Mouse (Mus musculus): Measurements from ENCODE around the gene Pecam1. TPM values are rescaled to one million over a fixed set of nuclear protein-coding genes. Genes with fewer than 3 reads are reported as not detected.
A peak's percentile ranks its signal among the peaks of the same experiment; 100 is the strongest.
"Not testable (repeated sequence)": the region's sequence is repeated elsewhere in the genome, so short reads cannot be mapped to it uniquely, and the experiment has no call there.

Pecam1 gene
- total RNA-seq, 1 experiment from 2014 or later = 46.2 TPM

DNA sequence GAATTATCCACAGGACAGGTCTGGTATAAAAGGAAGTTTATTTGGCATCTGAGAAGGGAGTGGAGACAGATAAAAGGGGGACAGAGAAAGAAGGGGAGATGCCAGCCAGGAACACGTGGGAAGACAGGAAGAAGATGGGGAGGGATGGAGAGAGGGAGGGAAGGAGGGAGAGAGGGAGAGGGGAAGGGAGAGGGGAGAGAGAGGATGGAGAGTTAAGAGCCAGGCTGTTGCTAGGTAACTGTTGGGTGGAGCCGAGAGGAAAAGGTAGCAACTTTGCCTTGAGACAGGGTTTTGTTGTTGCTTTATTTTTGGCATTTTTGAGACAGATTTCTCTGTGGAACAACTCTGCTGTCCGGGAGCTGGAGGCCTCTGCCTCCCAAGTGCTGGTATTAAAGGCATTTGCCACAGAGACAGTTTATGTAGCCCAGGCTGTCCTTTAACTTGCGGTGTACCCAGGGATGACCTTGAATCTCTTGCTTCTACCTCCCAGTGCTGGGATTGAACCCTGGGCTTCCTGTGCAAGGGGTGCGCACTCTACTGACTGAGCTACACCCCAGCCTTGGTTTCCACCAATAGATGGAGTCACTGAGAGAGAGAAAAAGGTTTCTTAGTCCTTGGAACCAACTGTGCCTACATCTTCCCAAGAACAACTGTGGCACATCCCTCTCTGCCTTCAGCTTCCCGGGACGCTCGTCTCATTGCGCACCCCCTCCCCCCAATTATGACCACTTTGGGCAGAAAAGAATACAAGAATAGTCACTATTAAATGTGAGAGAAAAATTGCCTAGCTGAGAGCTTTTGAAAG is 111.7 kb downstream of the Pecam1 start:
- no peak for ATAC-seq (replicated peaks in 1 of 2; ENCODE audit: insufficient read depth in 1 of 2, low FRiP score in 2 of 2, low TSS enrichment in 1 of 2, low read depth in 1 of 2, poor library complexity in 2 of 2, severe bottlenecking in 2 of 2)

DNA sequence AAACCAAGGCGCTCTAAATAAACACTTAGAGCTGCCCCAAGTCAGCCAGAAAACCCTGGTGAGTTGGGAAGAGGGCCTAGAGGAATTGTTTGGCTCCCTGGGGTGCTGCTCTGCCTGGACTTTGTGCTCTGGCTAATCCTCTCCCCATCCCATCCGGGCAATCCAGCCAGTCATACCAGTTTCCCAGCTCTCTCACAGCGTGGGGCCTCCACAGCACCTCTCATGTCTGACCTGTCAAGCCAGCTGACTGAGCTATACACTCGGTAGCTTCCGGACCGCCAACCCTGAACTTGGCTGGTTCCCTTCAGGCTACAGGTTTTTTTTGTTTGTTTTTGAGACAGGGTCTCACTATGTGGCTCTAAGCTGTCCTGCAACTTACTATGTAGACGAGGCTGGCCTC is 112.7 kb downstream of the Pecam1 start:
- no peak for ATAC-seq (replicated peaks in 1 of 2; ENCODE audit: insufficient read depth in 1 of 2, low FRiP score in 2 of 2, low TSS enrichment in 1 of 2, low read depth in 1 of 2, poor library complexity in 2 of 2, severe bottlenecking in 2 of 2)

GRCm38 (mm10) chr11:106635946-106636345 is 114.5 kb downstream of the Pecam1 start:
- ATAC-seq (replicated peaks in 1 of 2; ENCODE audit: insufficient read depth in 1 of 2, low FRiP score in 2 of 2, low TSS enrichment in 1 of 2, low read depth in 1 of 2, poor library complexity in 2 of 2, severe bottlenecking in 2 of 2) = no peak

- not testable (repeated sequence) for ATAC-seq (replicated peaks in 1 of 2; ENCODE audit: insufficient read depth in 1 of 2, low FRiP score in 2 of 2, low TSS enrichment in 1 of 2, low read depth in 1 of 2, poor library complexity in 2 of 2, severe bottlenecking in 2 of 2)
Observed at GRCm38 (mm10) chr11:106634175-106634574, 116.3 kb downstream of the Pecam1 start.

GRCm38 (mm10) chr11:106633456-106633855 is 117.0 kb downstream of the Pecam1 start:
- no peak for ATAC-seq (replicated peaks in 1 of 2; ENCODE audit: insufficient read depth in 1 of 2, low FRiP score in 2 of 2, low TSS enrichment in 1 of 2, low read depth in 1 of 2, poor library complexity in 2 of 2, severe bottlenecking in 2 of 2)

GRCm38 (mm10) chr11:106627692-106628091 is 122.7 kb downstream of the Pecam1 start:
- ATAC-seq (replicated peaks in 1 of 2; ENCODE audit: insufficient read depth in 1 of 2, low FRiP score in 2 of 2, low TSS enrichment in 1 of 2, low read depth in 1 of 2, poor library complexity in 2 of 2, severe bottlenecking in 2 of 2) = peak; percentile 81 to 90

GRCm38 (mm10) chr11:106625577-106625976 is 124.9 kb downstream of the Pecam1 start:
- ATAC-seq (replicated peaks in 1 of 2; ENCODE audit: insufficient read depth in 1 of 2, low FRiP score in 2 of 2, low TSS enrichment in 1 of 2, low read depth in 1 of 2, poor library complexity in 2 of 2, severe bottlenecking in 2 of 2) = no peak

DNA sequence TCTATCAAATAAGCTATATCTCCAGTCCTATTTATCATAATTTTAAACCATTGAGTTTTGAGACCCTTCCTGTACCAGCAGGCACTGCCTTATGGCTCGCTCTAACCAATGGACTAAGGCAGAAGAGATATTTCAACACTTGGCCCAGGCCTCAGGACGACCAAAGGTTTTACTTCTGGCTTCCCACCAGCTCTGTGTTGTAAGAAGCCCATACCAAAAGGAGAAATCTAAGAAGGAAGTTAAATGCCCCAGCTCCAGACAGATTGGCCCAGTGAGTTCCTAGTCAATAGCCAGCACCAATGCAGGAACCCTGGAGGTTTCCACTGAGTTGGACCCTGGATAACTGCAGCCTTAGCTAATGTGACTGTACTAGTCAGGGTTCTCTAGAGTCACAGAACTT is 126.8 kb downstream of the Pecam1 start:
- peak; percentile 28 to 51; a peak in 1 of 4 replicates for ATAC-seq (replicated peaks in 1 of 2; ENCODE audit: insufficient read depth in 1 of 2, low FRiP score in 2 of 2, low TSS enrichment in 1 of 2, low read depth in 1 of 2, poor library complexity in 2 of 2, severe bottlenecking in 2 of 2)

DNA sequence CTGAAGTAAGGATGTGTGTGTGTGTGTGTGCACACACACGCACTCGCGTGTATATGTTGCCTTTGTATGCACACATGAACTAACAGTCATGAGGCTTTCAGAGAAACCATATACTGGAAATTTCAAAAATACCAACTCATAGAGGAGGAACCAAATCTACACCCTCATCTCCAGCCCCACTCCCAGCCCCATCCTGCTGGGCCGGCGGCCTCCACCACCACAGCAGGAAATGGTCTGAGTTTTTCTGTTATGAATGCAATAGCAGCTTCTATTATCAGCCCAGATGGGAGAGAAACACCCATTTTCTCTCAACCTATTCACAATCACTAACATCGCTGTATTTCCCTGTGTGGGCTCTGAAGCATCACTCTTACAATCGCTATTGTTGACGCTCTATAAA is 128.4 kb downstream of the Pecam1 start:
- ATAC-seq (replicated peaks in 1 of 2; ENCODE audit: insufficient read depth in 1 of 2, low FRiP score in 2 of 2, low TSS enrichment in 1 of 2, low read depth in 1 of 2, poor library complexity in 2 of 2, severe bottlenecking in 2 of 2) = peak; percentile 65 to 74

DNA sequence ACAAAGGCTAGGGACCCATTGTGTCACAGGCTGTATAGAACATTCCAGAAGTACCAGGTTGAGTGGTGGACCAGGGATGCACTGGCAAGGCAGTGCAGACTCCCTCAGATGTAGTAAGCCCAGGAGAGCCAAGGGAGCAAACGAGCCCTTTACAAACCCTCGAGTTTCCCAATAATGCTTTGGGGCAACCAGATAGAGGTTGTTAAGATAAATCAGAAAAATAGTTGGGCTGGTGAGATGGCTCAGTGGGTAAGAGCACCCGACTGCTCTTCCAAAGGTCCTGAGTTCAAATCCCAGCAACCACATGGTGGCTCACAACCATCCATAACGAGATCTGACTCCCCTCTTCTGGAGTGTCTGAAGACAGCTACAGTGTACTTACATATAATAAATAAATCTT is 131.7 kb downstream of the Pecam1 start:
- ATAC-seq (replicated peaks in 1 of 2; ENCODE audit: insufficient read depth in 1 of 2, low FRiP score in 2 of 2, low TSS enrichment in 1 of 2, low read depth in 1 of 2, poor library complexity in 2 of 2, severe bottlenecking in 2 of 2) = not testable (repeated sequence)

DNA sequence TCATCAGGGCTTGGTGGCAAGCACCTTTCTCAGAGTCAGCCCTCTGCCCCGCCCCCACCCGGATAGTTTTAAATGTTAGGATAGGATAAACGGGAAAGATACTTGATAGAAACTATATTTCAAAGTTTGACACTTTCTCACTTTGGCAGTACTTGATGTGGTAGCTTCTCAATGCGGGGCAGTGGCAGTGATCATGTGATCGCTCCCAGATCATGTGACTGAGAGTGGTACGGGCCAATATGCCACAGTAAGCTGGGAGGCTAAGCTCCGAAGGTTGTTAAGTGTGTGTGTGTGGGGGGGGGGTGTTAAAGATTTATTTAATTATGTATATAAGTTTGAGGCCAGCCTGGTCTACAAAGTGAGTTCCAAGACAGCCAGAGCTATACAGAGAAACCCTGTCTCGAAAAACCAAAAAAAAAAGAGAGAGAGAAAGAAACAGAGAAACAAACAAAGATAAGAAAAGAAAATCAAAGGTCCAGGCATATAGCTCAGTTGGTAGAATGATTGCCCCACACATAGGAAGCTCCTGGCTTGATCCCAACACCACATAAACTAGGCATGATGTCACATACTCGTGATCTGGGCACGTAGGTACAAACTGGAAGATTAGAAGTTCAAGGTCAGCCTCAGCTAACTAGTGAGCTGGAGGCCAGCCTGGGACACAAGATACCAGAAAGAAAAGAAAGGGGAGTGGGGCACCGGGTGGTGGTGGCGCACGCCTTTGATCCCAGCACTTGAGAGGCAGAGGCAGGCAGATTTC is 132.4 kb downstream of the Pecam1 start:
- ATAC-seq (replicated peaks in 1 of 2; ENCODE audit: insufficient read depth in 1 of 2, low FRiP score in 2 of 2, low TSS enrichment in 1 of 2, low read depth in 1 of 2, poor library complexity in 2 of 2, severe bottlenecking in 2 of 2) = no peak

DNA sequence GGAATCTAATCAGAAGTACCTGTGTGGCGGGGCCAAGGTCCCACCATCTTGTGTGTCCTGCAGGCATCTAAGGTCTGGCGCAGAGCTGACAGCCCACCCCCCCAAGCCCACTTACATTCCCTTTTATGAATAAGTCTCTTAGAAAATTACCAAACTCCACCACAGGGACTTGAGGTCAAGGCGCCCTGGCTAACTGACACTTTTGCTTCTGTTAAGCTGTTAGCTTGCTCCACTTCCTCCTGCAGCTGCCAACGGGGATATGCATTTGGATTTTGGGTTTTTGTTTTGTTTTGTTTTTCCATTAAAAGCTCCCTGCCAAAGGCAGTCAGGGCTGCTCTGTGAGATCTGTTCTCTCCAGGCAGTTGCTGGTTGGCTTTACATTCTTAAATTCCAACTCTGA is 134.9 kb downstream of the Pecam1 start:
- no peak for ATAC-seq (replicated peaks in 1 of 2; ENCODE audit: insufficient read depth in 1 of 2, low FRiP score in 2 of 2, low TSS enrichment in 1 of 2, low read depth in 1 of 2, poor library complexity in 2 of 2, severe bottlenecking in 2 of 2)

GRCm38 (mm10) chr11:106614339-106614645 is 136.1 kb downstream of the Pecam1 start:
- peak in 1 of 2 experiments; percentile 16; a peak in 2 of 4 replicates for ATAC-seq (replicated peaks in 1 of 2; ENCODE audit: insufficient read depth in 1 of 2, low FRiP score in 2 of 2, low TSS enrichment in 1 of 2, low read depth in 1 of 2, poor library complexity in 2 of 2, severe bottlenecking in 2 of 2)

- ATAC-seq (replicated peaks in 1 of 2; ENCODE audit: insufficient read depth in 1 of 2, low FRiP score in 2 of 2, low TSS enrichment in 1 of 2, low read depth in 1 of 2, poor library complexity in 2 of 2, severe bottlenecking in 2 of 2) = no peak
Observed at GRCm38 (mm10) chr11:106613638-106614338, 136.6 kb downstream of the Pecam1 start.

GRCm38 (mm10) chr11:106612961-106613637 is 137.3 kb downstream of the Pecam1 start, which contains the start of gene Tex2:
Gene Tex2 (minus strand): TSS chr11:106613423.
- peak; percentile 86 to 88 for ATAC-seq (replicated peaks in 1 of 2; ENCODE audit: insufficient read depth in 1 of 2, low FRiP score in 2 of 2, low TSS enrichment in 1 of 2, low read depth in 1 of 2, poor library complexity in 2 of 2, severe bottlenecking in 2 of 2)

DNA sequence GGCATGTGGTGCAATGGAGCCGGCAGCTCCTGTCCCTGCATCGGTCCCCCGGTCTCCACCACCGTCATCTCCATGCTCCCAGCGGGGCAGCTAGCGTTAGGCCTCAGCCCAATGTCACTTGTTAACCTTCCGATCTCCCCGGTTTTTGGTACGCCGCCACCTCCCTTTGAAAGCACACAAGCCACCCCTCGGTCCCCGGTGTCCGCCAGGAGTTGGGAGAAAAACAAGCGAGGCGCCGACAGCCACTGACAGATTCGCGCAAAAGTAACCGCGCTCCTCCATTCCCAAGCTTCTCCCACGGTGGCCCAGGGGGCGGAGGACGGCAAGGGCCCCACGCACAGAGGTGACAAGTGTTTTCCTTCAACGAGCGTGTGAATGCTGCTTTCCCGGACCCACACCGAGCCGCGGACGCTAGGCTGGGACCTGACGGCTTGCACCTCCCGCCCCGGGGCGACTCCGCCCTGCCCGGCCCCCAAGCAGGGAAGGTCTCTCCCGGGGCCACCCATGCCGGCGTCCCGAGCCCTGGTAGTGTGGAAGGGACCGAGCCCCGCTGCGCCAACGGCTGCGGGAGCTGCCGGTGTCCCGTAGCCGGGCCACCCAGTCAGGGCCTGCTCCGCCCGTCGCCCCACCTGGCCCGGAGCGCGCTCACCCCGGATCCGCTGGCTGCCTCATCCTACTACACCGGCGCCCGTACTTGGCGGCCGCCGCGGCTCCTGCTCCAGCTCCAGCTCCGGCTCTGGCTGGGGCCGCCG is 138.0 kb downstream of the Pecam1 start:
- ATAC-seq (replicated peaks in 1 of 2; ENCODE audit: insufficient read depth in 1 of 2, low FRiP score in 2 of 2, low TSS enrichment in 1 of 2, low read depth in 1 of 2, poor library complexity in 2 of 2, severe bottlenecking in 2 of 2) = peak in 1 of 2 experiments; percentile 22; a peak in 1 of 4 replicates

GRCm38 (mm10) chr11:106609731-106610130 is 140.7 kb downstream of the Pecam1 start:
- ATAC-seq (replicated peaks in 1 of 2; ENCODE audit: insufficient read depth in 1 of 2, low FRiP score in 2 of 2, low TSS enrichment in 1 of 2, low read depth in 1 of 2, poor library complexity in 2 of 2, severe bottlenecking in 2 of 2) = no peak

Data from hematopoietic stem cell, adult 5-6 weeks (primary cell).